Mouse (Mus musculus) kidney, postnatal 36 days (tissue): ENCODE data around the gene Fermt1.

Experiments used
- DNase-seq, 2 experiments: peaks; one replicate each; pipeline ENCODE4 v3.0.0; 2021 to 2022; ENCODE audit warnings: mixed read lengths in 2 of 2

Gene Fermt1

GRCm38 (mm10) chr2:132922076-132922873 is 23.4 kb downstream of the Fermt1 start:
- DNase-seq = peak; percentile 46 to 52

- DNase-seq = no peak
These were observed 30.9 kb downstream of the Fermt1 start for GRCm38 (mm10) chr2:132914785-132915184.

GRCm38 (mm10) chr2:132906763-132907162 is 38.9 kb downstream of the Fermt1 start:
- DNase-seq = peak; percentile 53 to 59

GRCm38 (mm10) chr2:132904961-132905360 is 40.7 kb downstream of the Fermt1 start:
- no peak for DNase-seq

GRCm38 (mm10) chr2:132903498-132903897 is 42.2 kb downstream of the Fermt1 start:
- DNase-seq = peak; percentile 68 to 69

GRCm38 (mm10) chr2:132902056-132902455 is 43.6 kb downstream of the Fermt1 start:
- no peak for DNase-seq

GRCm38 (mm10) chr2:132901636-132902035 is 44.1 kb downstream of the Fermt1 start:
- no peak for DNase-seq

- no peak for DNase-seq
These were observed 45.1 kb downstream of the Fermt1 start for GRCm38 (mm10) chr2:132900596-132900995.

GRCm38 (mm10) chr2:132898211-132898610 is 47.5 kb downstream of the Fermt1 start:
- no peak for DNase-seq

- no peak for DNase-seq
These were observed 51.9 kb downstream of the Fermt1 start for GRCm38 (mm10) chr2:132893826-132894225.

GRCm38 (mm10) chr2:132885312-132885711 is 60.4 kb downstream of the Fermt1 start:
- no peak for DNase-seq

- DNase-seq = no peak
These were observed 61.3 kb downstream of the Fermt1 start for GRCm38 (mm10) chr2:132884303-132884967.

- DNase-seq = no peak
These were observed 64.7 kb downstream of the Fermt1 start, which contains the start of gene Lrrn4 for GRCm38 (mm10) chr2:132880844-132881645. Gene Lrrn4 (minus strand): TSS chr2:132880891.

- peak in 1 of 2 experiments; percentile 62 for DNase-seq
These were observed 66.3 kb downstream of the Fermt1 start for GRCm38 (mm10) chr2:132879261-132880044.

GRCm38 (mm10) chr2:132876991-132877390 is 68.7 kb downstream of the Fermt1 start:
- peak; percentile 54 to 77 for DNase-seq

GRCm38 (mm10) chr2:132873657-132874326 is 71.9 kb downstream of the Fermt1 start:
- no peak for DNase-seq

- DNase-seq = peak; percentile 83 to 94
These were observed 74.0 kb downstream of the Fermt1 start for GRCm38 (mm10) chr2:132871663-132872062.

- no peak for DNase-seq
These were observed 75.4 kb downstream of the Fermt1 start for GRCm38 (mm10) chr2:132870286-132870685.

GRCm38 (mm10) chr2:132869682-132870081 is 76.0 kb downstream of the Fermt1 start:
- DNase-seq = no peak

GRCm38 (mm10) chr2:132867521-132867920 is 78.2 kb downstream of the Fermt1 start:
- no peak for DNase-seq

- DNase-seq = no peak
These were observed 82.4 kb downstream of the Fermt1 start for GRCm38 (mm10) chr2:132863325-132863724.

GRCm38 (mm10) chr2:132861456-132861855 is 84.2 kb downstream of the Fermt1 start:
- no peak for DNase-seq
